Mouse (Mus musculus) embryonic facial prominence, embryonic 12.5 days (tissue): Measurements from ENCODE around the gene Fsd1. TPM values are rescaled to one million over a fixed set of nuclear protein-coding genes. Genes with fewer than 3 reads are reported as not detected.
A peak's percentile ranks its signal among the peaks of the same experiment; 100 is the strongest.
"Not testable (repeated sequence)": the region's sequence is repeated elsewhere in the genome, so short reads cannot be mapped to it uniquely, and the experiment has no call there.

Experiments
- ATAC-seq: fragments of 200-750 bp; cut with Nextera tagmentation; 2 replicates; pipeline ENCODE4 v1.8.0; 2017; ENCODE audit not compliant: insufficient number of reproducible peaks, insufficient read depth, low FRiP score, low TSS enrichment
- H3K27ac ChIP-seq: fragments of 300-500 bp; sonication (generic); 2 replicates; pipeline ENCODE4 v1.5.1; 2016; ENCODE audit warnings: mild to moderate bottlenecking
- H3K27me3 ChIP-seq: fragments of 300-500 bp; sonication (generic); 2 replicates; pipeline ENCODE4 v1.6.1; 2016; ENCODE audit warnings: mild to moderate bottlenecking, moderate library complexity
- H3K36me3 ChIP-seq: fragments of 300-500 bp; sonication (generic); 2 replicates; pipeline ENCODE4 v1.6.1; 2016; ENCODE audit warnings: mild to moderate bottlenecking
- H3K4me1 ChIP-seq: fragments of 300-500 bp; sonication (generic); 2 replicates; pipeline ENCODE4 v1.6.1; 2016
- H3K4me2 ChIP-seq: fragments of 300-500 bp; sonication (generic); replicated peaks from 2 replicates; pipeline ENCODE4 v1.6.1; 2016; ENCODE audit warnings: mild to moderate bottlenecking, moderate library complexity
- H3K4me3 ChIP-seq: fragments of 300-500 bp; sonication (generic); 2 replicates; pipeline ENCODE4 v1.5.1; 2016; ENCODE audit warnings: mild to moderate bottlenecking
- H3K9ac ChIP-seq: fragments of 300-500 bp; sonication (generic); 2 replicates; pipeline ENCODE4 v1.6.1; 2016; ENCODE audit warnings: mild to moderate bottlenecking, moderate library complexity
- H3K9me3 ChIP-seq: fragments of 300-500 bp; sonication (generic); 2 replicates; pipeline ENCODE4 v1.6.1; 2016; ENCODE audit warnings: mild to moderate bottlenecking, moderate library complexity
- WGBS: fragments of 180-500 bp; shearing (Covaris S2); methylation state at CpG from one replicate; pipeline ENCODE4 v1.1.7; 2016; 5-methylcytosine and 5-hydroxymethylcytosine counted together
- polyA plus RNA-seq: library from polyadenylated mRNA; unstranded; fragments of >200 nt; fragmentation: Nextera tagmentation; extraction: Ambion mirVana; gene quantifications from 2 replicates; pipeline ENCODE4 v1.2.1, GENCODE M21; 2016

Fsd1 gene
- polyA plus RNA-seq: 52.0 and 54.7 TPM in 2 replicates

GRCm38 (mm10) chr17:55986030-55986961 lies at the start of gene Fsd1:
TSS of gene Fsd1 (plus strand) at chr17:55986509.
- no peaks in the 10 kb centered on the region for H3K9me3 ChIP-seq
- H3K27ac ChIP-seq: no peak within 1 kb of the TSS
- ATAC-seq: peak; percentile 65
- 8% methylated on average over 33 of the region's 35 CpGs for WGBS
- H3K9ac ChIP-seq: peak within 1 kb of the TSS; percentile 63
- peak within 1 kb of the TSS; percentile 90 for H3K4me2 ChIP-seq
- H3K4me1 ChIP-seq: peaks cover 6% of the 10 kb centered on the region
- peak within 1 kb of the TSS; percentile 63 for H3K4me3 ChIP-seq
- no peaks in the 10 kb centered on the region for H3K27me3 ChIP-seq
- H3K36me3 ChIP-seq: peaks cover 13% of the 10 kb centered on the region; the same call in 1 of the 2 replicates

- not testable (repeated sequence) for H3K4me1 ChIP-seq, H3K9me3 ChIP-seq, ATAC-seq, H3K27me3 ChIP-seq, H3K9ac ChIP-seq, H3K36me3 ChIP-seq
- Histone ChIP-seq H3K27ac (peak overlapping the region; percentile 90; the same call in 1 of the 2 replicates), H3K4me3 (peak overlapping the region; percentile 52), H3K4me2 (peak overlapping the region; percentile 78)
- WGBS: 32% methylated on average over 10 of the region's 10 CpGs
Observed at GRCm38 (mm10) chr17:55944387-55944865, 41.9 kb upstream of the Fsd1 start.

- H3K4me2 ChIP-seq: peak overlapping the region; percentile 78
- whole genome bisulfite sequencing: under 1% methylated on average over 56 of the region's 56 CpGs
- H3K9ac ChIP-seq: peak overlapping the region; percentile 60
- not testable (repeated sequence) for H3K9me3 ChIP-seq, H3K27me3 ChIP-seq, H3K36me3 ChIP-seq, H3K4me1 ChIP-seq
- peak; percentile 96 for ATAC-seq
- peak overlapping the region; percentile 90 for H3K27ac ChIP-seq
- H3K4me3 ChIP-seq: peak overlapping the region; percentile 52
Observed at GRCm38 (mm10) chr17:55944866-55945682, 41.2 kb upstream of the Fsd1 start.

- no peak for ATAC-seq
- Histone ChIP-seq H3K36me3 (no peaks in the 10 kb centered on the region), H3K4me3 (peak overlapping the region; percentile 52), H3K9ac (peak overlapping the region; percentile 60), H3K9me3 (no peaks in the 10 kb centered on the region), H3K27me3 (no peaks in the 10 kb centered on the region), H3K4me1 (no peaks in the 10 kb centered on the region), H3K27ac (peak overlapping the region; percentile 90), H3K4me2 (peak overlapping the region; percentile 78)
- 34% methylated on average over 5 of the region's 5 CpGs for WGBS
Observed at GRCm38 (mm10) chr17:55945696-55946095, 40.6 kb upstream of the Fsd1 start.

- H3K27me3 ChIP-seq: no peaks in the 10 kb centered on the region
- ATAC-seq: no peak
- H3K9me3 ChIP-seq: no peaks in the 10 kb centered on the region
- H3K27ac ChIP-seq: no peak overlapping the region
- no peaks in the 10 kb centered on the region for H3K36me3 ChIP-seq
- no peak overlapping the region for H3K4me2 ChIP-seq
- no peak overlapping the region for H3K9ac ChIP-seq
- no peaks in the 10 kb centered on the region for H3K4me1 ChIP-seq
- H3K4me3 ChIP-seq: no peak overlapping the region
- WGBS: 85% methylated on average over 4 of the region's 4 CpGs
Observed at GRCm38 (mm10) chr17:55948647-55949046, 37.7 kb upstream of the Fsd1 start.

- Histone ChIP-seq H3K27ac (no peak within 1 kb of the TSS), H3K9me3 (no peaks in the 10 kb centered on the region), H3K4me1 (no peaks in the 10 kb centered on the region), H3K4me2 (no peak within 1 kb of the TSS), H3K4me3 (no peak within 1 kb of the TSS), H3K27me3 (peaks cover 4% of the 10 kb centered on the region; the same call in 1 of the 2 replicates), H3K9ac (no peak within 1 kb of the TSS), H3K36me3 (no peaks in the 10 kb centered on the region)
- WGBS: 90% methylated on average over 2 of the region's 2 CpGs
- no peak for ATAC-seq
Observed at GRCm38 (mm10) chr17:55949400-55949799, 36.9 kb upstream of the Fsd1 start, which contains the start of gene Zfp119b. TSS of gene Zfp119b (minus strand) at chr17:55949500.

GRCm38 (mm10) chr17:55950601-55951000 lies 35.7 kb upstream of the Fsd1 start:
- no peaks in the 10 kb centered on the region for H3K9me3 ChIP-seq
- H3K9ac ChIP-seq: no peak overlapping the region
- no peak overlapping the region for H3K4me2 ChIP-seq
- H3K4me3 ChIP-seq: no peak overlapping the region
- H3K36me3 ChIP-seq: no peaks in the 10 kb centered on the region
- ATAC-seq: no peak
- 76% methylated on average over 9 of the region's 9 CpGs for WGBS
- H3K27ac ChIP-seq: no peak overlapping the region
- no peaks in the 10 kb centered on the region for H3K4me1 ChIP-seq
- H3K27me3 ChIP-seq: peaks cover 11% of the 10 kb centered on the region

- Histone ChIP-seq H3K4me3 (no peak overlapping the region), H3K36me3 (no peaks in the 10 kb centered on the region), H3K27ac (no peak overlapping the region), H3K27me3 (peaks cover 11% of the 10 kb centered on the region), H3K4me2 (no peak overlapping the region), H3K4me1 (peaks cover 5% of the 10 kb centered on the region), H3K9ac (no peak overlapping the region), H3K9me3 (no peaks in the 10 kb centered on the region)
- no peak for ATAC-seq
Observed at GRCm38 (mm10) chr17:55952041-55952440, 34.3 kb upstream of the Fsd1 start.

GRCm38 (mm10) chr17:55952447-55953027 lies 33.8 kb upstream of the Fsd1 start, which contains the start of gene Ebi3:
TSS of gene Ebi3 (plus strand) at chr17:55952640.
- no peaks in the 10 kb centered on the region for H3K9me3 ChIP-seq
- H3K4me3 ChIP-seq: no peak within 1 kb of the TSS
- no peak within 1 kb of the TSS for H3K9ac ChIP-seq
- 55% methylated on average over 6 of the region's 6 CpGs for WGBS
- H3K27me3 ChIP-seq: peaks cover 11% of the 10 kb centered on the region
- H3K4me2 ChIP-seq: no peak within 1 kb of the TSS
- H3K27ac ChIP-seq: no peak within 1 kb of the TSS
- no peaks in the 10 kb centered on the region for H3K36me3 ChIP-seq
- peaks cover 9% of the 10 kb centered on the region for H3K4me1 ChIP-seq
- no peak for ATAC-seq

GRCm38 (mm10) chr17:55953751-55954150 lies 32.6 kb upstream of the Fsd1 start:
- no peaks in the 10 kb centered on the region for H3K36me3 ChIP-seq
- no peak for ATAC-seq
- H3K4me1 ChIP-seq: peaks cover 13% of the 10 kb centered on the region
- no peak overlapping the region for H3K27ac ChIP-seq
- H3K4me2 ChIP-seq: no peak overlapping the region
- 78% methylated on average over 6 of the region's 6 CpGs for WGBS
- no peaks in the 10 kb centered on the region for H3K9me3 ChIP-seq
- H3K4me3 ChIP-seq: no peak overlapping the region
- no peak overlapping the region for H3K9ac ChIP-seq
- H3K27me3 ChIP-seq: peaks cover 11% of the 10 kb centered on the region

- peaks cover 11% of the 10 kb centered on the region for H3K27me3 ChIP-seq
- peaks cover 13% of the 10 kb centered on the region for H3K4me1 ChIP-seq
- H3K9me3 ChIP-seq: no peaks in the 10 kb centered on the region
- no peak overlapping the region for H3K9ac ChIP-seq
- H3K27ac ChIP-seq: no peak overlapping the region
- no peak overlapping the region for H3K4me3 ChIP-seq
- no peaks in the 10 kb centered on the region for H3K36me3 ChIP-seq
- H3K4me2 ChIP-seq: no peak overlapping the region
- WGBS: 36% methylated on average over 16 of the region's 16 CpGs
- ATAC-seq: no peak
Observed at GRCm38 (mm10) chr17:55954229-55954628, 32.1 kb upstream of the Fsd1 start.
